Mouse (Mus musculus) stomach, embryonic 14.5 days (tissue): ENCODE results near the gene Skap2. TPM values are rescaled to one million over a fixed set of nuclear protein-coding genes. Genes with fewer than 3 reads are reported as not detected.

Experiments
- ATAC-seq: fragments of 200-750 bp; cut with Nextera tagmentation; 2 replicates; pipeline ENCODE4 v1.8.0; 2017; ENCODE audit warnings: low read depth, moderate TSS enrichment; ENCODE audit not compliant: insufficient number of reproducible peaks, insufficient read depth, low FRiP score
- H3K27ac ChIP-seq: fragments of 300-500 bp; sonication (generic); 2 replicates; pipeline ENCODE4 v1.5.1; 2014; ENCODE audit warnings: mild to moderate bottlenecking, low read length, moderate library complexity, mixed read lengths
- H3K27me3 ChIP-seq: fragments of 300-500 bp; sonication (generic); 2 replicates; pipeline ENCODE4 v1.6.1; 2014; ENCODE audit warnings: low read length, control low read depth, mixed read lengths; ENCODE audit not compliant: control insufficient read depth, insufficient read depth
- H3K36me3 ChIP-seq: fragments of 300-500 bp; sonication (generic); 2 replicates; pipeline ENCODE4 v1.6.1; 2014; ENCODE audit warnings: mild to moderate bottlenecking, control low read depth, low read length, moderate library complexity, mixed read lengths; ENCODE audit not compliant: control insufficient read depth, insufficient read depth
- H3K4me1 ChIP-seq: fragments of 300-500 bp; sonication (generic); 2 replicates; pipeline ENCODE4 v1.6.1; 2014; ENCODE audit warnings: low read length, control low read depth, mixed read lengths; ENCODE audit not compliant: control insufficient read depth, insufficient read depth
- H3K4me2 ChIP-seq: fragments of 300-500 bp; sonication (generic); replicated peaks from 2 replicates; pipeline ENCODE4 v1.6.1; 2014; ENCODE audit warnings: low read depth, low read length, control low read depth
- H3K4me3 ChIP-seq: fragments of 300-500 bp; sonication (generic); 2 replicates; pipeline ENCODE4 v1.5.1; 2014; ENCODE audit warnings: low read depth, low read length, control low read depth
- H3K9ac ChIP-seq: fragments of 300-500 bp; sonication (generic); replicated peaks from 2 replicates; pipeline ENCODE4 v1.6.1; 2014; ENCODE audit warnings: low read depth, mild to moderate bottlenecking, control low read depth, low read length, moderate library complexity, mixed read lengths
- H3K9me3 ChIP-seq: fragments of 300-500 bp; sonication (generic); 2 replicates; pipeline ENCODE4 v1.6.1; 2016; ENCODE audit warnings: low read depth, low read length, control low read depth; ENCODE audit not compliant: control insufficient read depth
- WGBS: fragments of 180-500 bp; shearing (Covaris S2); extraction: QIAGEN DNeasy Blood & Tissue Kit; methylation state at CpG from one replicate; pipeline ENCODE4 v1.1.7; 2014; 5-methylcytosine and 5-hydroxymethylcytosine counted together
- polyA plus RNA-seq: library from polyadenylated mRNA; unstranded; fragments of >200 nt; fragmentation: Nextera tagmentation; extraction: Ambion mirVana; gene quantifications from 2 replicates; pipeline ENCODE4 v1.2.1, GENCODE M21; 2014

Gene Skap2
- polyA plus RNA-seq, 1 experiment from 2014 or later: 49.1 TPM

DNA sequence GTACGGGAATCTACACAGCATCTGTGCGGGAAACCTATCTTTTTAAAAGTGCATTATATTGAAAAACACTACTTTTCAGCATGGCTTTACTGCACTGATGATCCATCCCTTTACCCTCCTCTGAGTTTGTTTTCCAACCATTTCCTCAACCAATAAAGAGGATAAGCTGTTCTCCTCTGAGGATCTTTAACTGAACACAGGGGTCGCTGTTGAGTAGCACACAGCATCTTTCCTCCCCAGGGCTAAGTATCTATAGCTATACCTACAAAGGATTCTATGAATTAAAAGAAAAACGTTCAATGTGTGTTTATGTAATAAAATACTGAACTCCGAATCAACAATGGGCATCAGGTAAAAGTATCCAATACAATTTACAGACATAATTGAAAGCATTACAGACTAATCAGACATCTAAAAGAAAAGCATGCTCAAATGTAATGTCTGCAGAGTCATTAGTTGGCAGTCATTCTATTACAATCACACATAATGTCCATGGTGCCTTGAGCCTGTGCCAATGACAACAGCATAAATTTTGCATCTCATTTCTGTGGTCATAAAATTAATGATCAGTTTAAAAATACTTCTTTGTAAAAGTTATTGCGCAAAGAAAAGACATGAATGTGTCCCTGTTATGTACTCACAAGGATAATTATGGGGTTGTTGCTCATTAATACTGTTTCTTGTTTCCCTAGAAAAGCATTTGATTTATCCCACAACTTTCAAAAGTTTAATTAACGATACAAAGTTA lies 13.8 kb downstream of the Skap2 start:
- Histone ChIP-seq H3K9ac (no peak overlapping the region), H3K27me3 (no peaks in the 10 kb centered on the region), H3K4me2 (no peak overlapping the region), H3K4me1 (no peaks in the 10 kb centered on the region), H3K4me3 (no peak overlapping the region), H3K36me3 (no peaks in the 10 kb centered on the region), H3K27ac (no peak overlapping the region), H3K9me3 (no peaks in the 10 kb centered on the region)
- ATAC-seq: no peak
- WGBS: 63% methylated on average over 7 of the region's 7 CpGs

GRCm38 (mm10) chr6:51987999-51988398 lies 24.4 kb downstream of the Skap2 start:
- H3K9me3 ChIP-seq: no peaks in the 10 kb centered on the region
- H3K4me3 ChIP-seq: no peak overlapping the region
- H3K36me3 ChIP-seq: no peaks in the 10 kb centered on the region
- ATAC-seq: no peak
- no peak overlapping the region for H3K9ac ChIP-seq
- H3K4me1 ChIP-seq: no peaks in the 10 kb centered on the region
- 76% methylated on average over 2 of the region's 2 CpGs for WGBS
- no peaks in the 10 kb centered on the region for H3K27me3 ChIP-seq
- no peak overlapping the region for H3K27ac ChIP-seq
- no peak overlapping the region for H3K4me2 ChIP-seq

GRCm38 (mm10) chr6:51977638-51978037 lies 34.7 kb downstream of the Skap2 start:
- Histone ChIP-seq H3K4me1 (peaks cover 4% of the 10 kb centered on the region; the same call in 1 of the 2 replicates), H3K27ac (no peak overlapping the region), H3K9me3 (no peaks in the 10 kb centered on the region), H3K36me3 (no peaks in the 10 kb centered on the region), H3K4me2 (no peak overlapping the region), H3K4me3 (no peak overlapping the region), H3K9ac (no peak overlapping the region), H3K27me3 (no peaks in the 10 kb centered on the region)
- 64% methylated on average over 3 of the region's 3 CpGs for WGBS
- ATAC-seq: no peak

GRCm38 (mm10) chr6:51975751-51976150 lies 36.6 kb downstream of the Skap2 start:
- Histone ChIP-seq H3K4me1 (peaks cover 4% of the 10 kb centered on the region; the same call in 1 of the 2 replicates), H3K27me3 (no peaks in the 10 kb centered on the region), H3K27ac (no peak overlapping the region), H3K36me3 (no peaks in the 10 kb centered on the region), H3K9ac (no peak overlapping the region), H3K4me3 (no peak overlapping the region), H3K4me2 (no peak overlapping the region), H3K9me3 (no peaks in the 10 kb centered on the region)
- no peak for ATAC-seq
- 12% methylated on average over 4 of the region's 4 CpGs for WGBS

GRCm38 (mm10) chr6:51958992-51959391 lies 53.4 kb downstream of the Skap2 start:
- Histone ChIP-seq H3K4me2 (no peak overlapping the region), H3K27me3 (no peaks in the 10 kb centered on the region), H3K36me3 (no peaks in the 10 kb centered on the region), H3K4me3 (no peak overlapping the region), H3K9ac (no peak overlapping the region), H3K9me3 (no peaks in the 10 kb centered on the region), H3K4me1 (no peaks in the 10 kb centered on the region), H3K27ac (no peak overlapping the region)
- WGBS: 24% methylated on average over 4 of the region's 4 CpGs
- ATAC-seq: no peak

GRCm38 (mm10) chr6:51956048-51956792 lies 56.1 kb downstream of the Skap2 start:
- no peak overlapping the region for H3K27ac ChIP-seq
- no peaks in the 10 kb centered on the region for H3K4me1 ChIP-seq
- H3K9ac ChIP-seq: no peak overlapping the region
- H3K36me3 ChIP-seq: no peaks in the 10 kb centered on the region
- 57% methylated on average over 4 of the region's 4 CpGs for WGBS
- H3K4me3 ChIP-seq: no peak overlapping the region
- H3K4me2 ChIP-seq: no peak overlapping the region
- H3K9me3 ChIP-seq: no peaks in the 10 kb centered on the region
- ATAC-seq: no peak
- no peaks in the 10 kb centered on the region for H3K27me3 ChIP-seq

DNA sequence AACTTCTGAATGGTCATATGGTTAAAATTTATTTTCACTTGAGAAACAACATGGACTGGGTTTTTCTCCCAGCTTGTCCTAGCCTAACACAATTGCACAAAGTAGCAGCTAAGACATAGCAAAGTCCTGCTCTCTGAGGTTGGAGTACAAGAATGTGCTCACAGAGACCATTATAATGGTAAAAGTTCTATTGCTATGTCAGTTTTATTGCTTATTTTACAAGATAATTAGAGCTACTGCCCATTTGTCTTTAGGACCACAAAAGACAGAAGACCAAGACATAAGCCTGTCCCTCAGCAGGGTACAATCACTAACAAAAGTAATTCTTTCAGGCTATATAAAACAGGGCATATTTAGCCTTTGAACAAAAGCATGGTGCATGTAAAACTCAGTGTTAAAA lies 64.7 kb downstream of the Skap2 start:
- no peaks in the 10 kb centered on the region for H3K9me3 ChIP-seq
- H3K36me3 ChIP-seq: no peaks in the 10 kb centered on the region
- no peaks in the 10 kb centered on the region for H3K27me3 ChIP-seq
- no peak overlapping the region for H3K4me2 ChIP-seq
- no peak overlapping the region for H3K9ac ChIP-seq
- no peaks in the 10 kb centered on the region; the same call in 1 of the 2 replicates for H3K4me1 ChIP-seq
- no peak overlapping the region for H3K27ac ChIP-seq
- no peak overlapping the region for H3K4me3 ChIP-seq
- ATAC-seq: no peak

DNA sequence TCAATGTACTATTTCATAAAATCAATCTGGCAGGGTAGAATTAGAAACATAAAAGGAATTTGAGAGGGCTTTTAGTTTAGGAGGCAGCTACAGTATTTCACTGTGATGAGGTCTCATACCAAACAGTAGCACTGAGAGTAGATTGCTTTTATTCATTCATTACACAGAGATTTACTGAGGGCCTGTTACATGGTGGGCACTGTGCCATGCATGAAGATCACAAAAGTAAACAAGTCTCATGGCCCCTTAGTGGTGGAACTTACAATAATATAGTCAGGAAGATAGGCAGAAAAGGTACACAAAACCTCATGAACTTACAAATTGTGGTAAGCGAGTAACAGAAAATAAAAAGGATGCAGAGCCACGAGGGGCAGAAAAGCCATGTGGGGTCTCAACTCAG lies 67.4 kb downstream of the Skap2 start:
- no peaks in the 10 kb centered on the region for H3K27me3 ChIP-seq
- no peak overlapping the region for H3K4me3 ChIP-seq
- no peak overlapping the region for H3K9ac ChIP-seq
- no peak overlapping the region for H3K27ac ChIP-seq
- H3K36me3 ChIP-seq: no peaks in the 10 kb centered on the region
- no peak for ATAC-seq
- no peaks in the 10 kb centered on the region; the same call in 1 of the 2 replicates for H3K4me1 ChIP-seq
- no peak overlapping the region for H3K4me2 ChIP-seq
- H3K9me3 ChIP-seq: no peaks in the 10 kb centered on the region
- WGBS: 71% methylated on average over 2 of the region's 2 CpGs
